Mouse (Mus musculus): ENCODE data around the gene Ccer2. TPM values are rescaled to one million over a fixed set of nuclear protein-coding genes. Genes with fewer than 3 reads are reported as not detected.

Gene Ccer2
- polyA plus RNA-seq (2012; rRNA removed): not detected in 2 replicates

DNA sequence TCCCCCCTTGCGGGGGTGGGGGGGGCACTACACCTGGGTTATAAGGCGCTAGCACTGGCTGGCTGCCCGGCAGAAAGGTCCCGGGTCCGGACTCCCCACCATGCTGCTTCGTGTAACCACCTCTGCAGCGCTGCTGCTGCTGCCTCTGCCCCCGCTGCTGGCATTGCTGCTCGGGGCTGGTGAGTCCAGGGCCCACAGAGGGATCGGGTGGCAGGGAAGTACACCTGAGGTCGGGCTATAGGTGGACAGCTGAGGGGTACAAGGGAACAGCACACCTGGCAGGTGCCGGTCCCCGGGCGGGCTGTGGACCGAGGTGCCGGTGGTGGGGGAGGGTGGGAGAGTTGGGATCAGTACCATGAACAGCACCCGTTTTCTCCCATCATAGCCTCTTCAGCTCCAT lies at the start of gene Ccer2:
Gene Ccer2, plus strand, starts transcription at position 96 of the 400 bp plus-strand sequence.
- Histone ChIP-seq H3K4me1 (ENCODE audit: control insufficient read depth, insufficient read depth, insufficient read length) (no peaks in the 10 kb centered on the region), H3K27me3 (ENCODE audit: control insufficient read depth, insufficient read depth, low read length) (no peaks in the 10 kb centered on the region), H3K36me3 (ENCODE audit: control insufficient read depth, insufficient read depth, low read length) (peaks cover 26% of the 10 kb centered on the region), H3K4me3 (ENCODE audit: extremely low read depth, insufficient read depth, insufficient read length) (no peak within 1 kb of the TSS), H3K27ac (ENCODE audit: insufficient read depth, low read length) (no peak within 1 kb of the TSS)
- DNase-seq (ENCODE audit: low read depth in 1 of 2, low spot score in 2 of 2): no peak
- TF ChIP-seq POLR2A (IDR thresholded peaks at IDR 0.05; ENCODE audit: low read depth, low read length) (no peak), CTCF (IDR thresholded peaks at IDR 0.05; ENCODE audit: extremely low read depth, insufficient read depth, insufficient read length, insufficient replicate concordance) (no peak)
- 9% methylated on average over 17 of the region's 17 CpGs for whole genome bisulfite sequencing

GRCm38 (mm10) chr7:28709454-28709853 lies 46.5 kb upstream of the Ccer2 start:
- Histone ChIP-seq H3K36me3 (ENCODE audit: control insufficient read depth, insufficient read depth, low read length) (no peaks in the 10 kb centered on the region), H3K4me1 (ENCODE audit: control insufficient read depth, insufficient read depth, insufficient read length) (no peaks in the 10 kb centered on the region), H3K27me3 (ENCODE audit: control insufficient read depth, insufficient read depth, low read length) (no peaks in the 10 kb centered on the region), H3K27ac (ENCODE audit: insufficient read depth, low read length) (no peak overlapping the region), H3K4me3 (ENCODE audit: extremely low read depth, insufficient read depth, insufficient read length) (no peak overlapping the region)
- DNase-seq (ENCODE audit: low read depth in 1 of 2, low spot score in 2 of 2): no peak
- TF ChIP-seq POLR2A (IDR thresholded peaks at IDR 0.05; ENCODE audit: low read depth, low read length) (no peak), CTCF (IDR thresholded peaks at IDR 0.05; ENCODE audit: extremely low read depth, insufficient read depth, insufficient read length, insufficient replicate concordance) (no peak)

- DNase-seq (ENCODE audit: low read depth in 1 of 2, low spot score in 2 of 2): no peak
- H3K4me3 ChIP-seq (ENCODE audit: extremely low read depth, insufficient read depth, insufficient read length): no peak overlapping the region
- WGBS: 68% methylated on average over 3 of the region's 3 CpGs
Observed at GRCm38 (mm10) chr7:28710962-28711361, 45.0 kb upstream of the Ccer2 start.

GRCm38 (mm10) chr7:28714667-28715066 lies 41.3 kb upstream of the Ccer2 start:
- Histone ChIP-seq H3K27me3 (ENCODE audit: control insufficient read depth, insufficient read depth, low read length) (no peaks in the 10 kb centered on the region), H3K4me3 (ENCODE audit: extremely low read depth, insufficient read depth, insufficient read length) (no peak overlapping the region), H3K4me1 (ENCODE audit: control insufficient read depth, insufficient read depth, insufficient read length) (no peaks in the 10 kb centered on the region), H3K36me3 (ENCODE audit: control insufficient read depth, insufficient read depth, low read length) (no peaks in the 10 kb centered on the region), H3K27ac (ENCODE audit: insufficient read depth, low read length) (no peak overlapping the region)
- WGBS: 95% methylated on average over 5 of the region's 5 CpGs
- TF ChIP-seq CTCF (IDR thresholded peaks at IDR 0.05; ENCODE audit: extremely low read depth, insufficient read depth, insufficient read length, insufficient replicate concordance) (no peak), POLR2A (IDR thresholded peaks at IDR 0.05; ENCODE audit: low read depth, low read length) (no peak)
- no peak for DNase-seq (ENCODE audit: low read depth in 1 of 2, low spot score in 2 of 2)

More at GRCm38 (mm10) chr7:28710962-28711361, 45.0 kb upstream of the Ccer2 start:
- Histone ChIP-seq H3K27me3 (ENCODE audit: control insufficient read depth, insufficient read depth, low read length) (no peaks in the 10 kb centered on the region), H3K4me1 (ENCODE audit: control insufficient read depth, insufficient read depth, insufficient read length) (no peaks in the 10 kb centered on the region), H3K27ac (ENCODE audit: insufficient read depth, low read length) (no peak overlapping the region), H3K36me3 (ENCODE audit: control insufficient read depth, insufficient read depth, low read length) (no peaks in the 10 kb centered on the region)
- TF ChIP-seq CTCF (IDR thresholded peaks at IDR 0.05; ENCODE audit: extremely low read depth, insufficient read depth, insufficient read length, insufficient replicate concordance) (no peak), POLR2A (IDR thresholded peaks at IDR 0.05; ENCODE audit: low read depth, low read length) (no peak)

GRCm38 (mm10) chr7:28715598-28715997 lies 40.4 kb upstream of the Ccer2 start:
- 91% methylated on average over 2 of the region's 2 CpGs for WGBS
- Histone ChIP-seq H3K4me3 (ENCODE audit: extremely low read depth, insufficient read depth, insufficient read length) (no peak overlapping the region), H3K36me3 (ENCODE audit: control insufficient read depth, insufficient read depth, low read length) (no peaks in the 10 kb centered on the region), H3K27me3 (ENCODE audit: control insufficient read depth, insufficient read depth, low read length) (no peaks in the 10 kb centered on the region), H3K27ac (ENCODE audit: insufficient read depth, low read length) (no peak overlapping the region), H3K4me1 (ENCODE audit: control insufficient read depth, insufficient read depth, insufficient read length) (no peaks in the 10 kb centered on the region)
- no peak for DNase-seq (ENCODE audit: low read depth in 1 of 2, low spot score in 2 of 2)
- TF ChIP-seq CTCF (IDR thresholded peaks at IDR 0.05; ENCODE audit: extremely low read depth, insufficient read depth, insufficient read length, insufficient replicate concordance) (no peak), POLR2A (IDR thresholded peaks at IDR 0.05; ENCODE audit: low read depth, low read length) (no peak)

GRCm38 (mm10) chr7:28716590-28717281 lies 39.2 kb upstream of the Ccer2 start, which contains the start of gene Fbxo17:
TSS of gene Fbxo17 (plus strand) at chr7:28716804.
- no peak within 1 kb of the TSS for H3K27ac ChIP-seq (ENCODE audit: insufficient read depth, low read length)
- peak within 1 kb of the TSS; percentile 47 for H3K4me3 ChIP-seq (ENCODE audit: extremely low read depth, insufficient read depth, insufficient read length)
- peak in 1 of 2 experiments; percentile 24 for DNase-seq (ENCODE audit: low read depth in 1 of 2, low spot score in 2 of 2)
- H3K36me3 ChIP-seq (ENCODE audit: control insufficient read depth, insufficient read depth, low read length): no peaks in the 10 kb centered on the region
- 9% methylated on average over 36 of the region's 36 CpGs for WGBS
- TF ChIP-seq CTCF (IDR thresholded peaks at IDR 0.05; ENCODE audit: extremely low read depth, insufficient read depth, insufficient read length, insufficient replicate concordance) (no peak), POLR2A (IDR thresholded peaks at IDR 0.05; ENCODE audit: low read depth, low read length) (no peak)
- no peaks in the 10 kb centered on the region for H3K27me3 ChIP-seq (ENCODE audit: control insufficient read depth, insufficient read depth, low read length)
- H3K4me1 ChIP-seq (ENCODE audit: control insufficient read depth, insufficient read depth, insufficient read length): no peaks in the 10 kb centered on the region

- Histone ChIP-seq H3K4me1 (ENCODE audit: control insufficient read depth, insufficient read depth, insufficient read length) (no peaks in the 10 kb centered on the region), H3K4me3 (ENCODE audit: extremely low read depth, insufficient read depth, insufficient read length) (no peak overlapping the region), H3K27me3 (ENCODE audit: control insufficient read depth, insufficient read depth, low read length) (no peaks in the 10 kb centered on the region), H3K36me3 (ENCODE audit: control insufficient read depth, insufficient read depth, low read length) (no peaks in the 10 kb centered on the region), H3K27ac (ENCODE audit: insufficient read depth, low read length) (no peak overlapping the region)
- 89% methylated on average over 10 of the region's 10 CpGs for WGBS
- TF ChIP-seq POLR2A (IDR thresholded peaks at IDR 0.05; ENCODE audit: low read depth, low read length): no peak
- TF ChIP-seq CTCF (IDR thresholded peaks at IDR 0.05; ENCODE audit: extremely low read depth, insufficient read depth, insufficient read length, insufficient replicate concordance): no peak
- DNase-seq (ENCODE audit: low read depth in 1 of 2, low spot score in 2 of 2): no peak
Observed at GRCm38 (mm10) chr7:28717726-28718125, 38.2 kb upstream of the Ccer2 start.

Measured in spleen, adult 2 months (tissue).